Mouse (Mus musculus): ENCODE measurements around the gene Tbc1d15. TPM values are rescaled to one million over a fixed set of nuclear protein-coding genes. Genes with fewer than 3 reads are reported as not detected.

Gene Tbc1d15
- total RNA-seq, 2 experiments from 2014 or later, result 44.4 to 45.1 TPM

DNA sequence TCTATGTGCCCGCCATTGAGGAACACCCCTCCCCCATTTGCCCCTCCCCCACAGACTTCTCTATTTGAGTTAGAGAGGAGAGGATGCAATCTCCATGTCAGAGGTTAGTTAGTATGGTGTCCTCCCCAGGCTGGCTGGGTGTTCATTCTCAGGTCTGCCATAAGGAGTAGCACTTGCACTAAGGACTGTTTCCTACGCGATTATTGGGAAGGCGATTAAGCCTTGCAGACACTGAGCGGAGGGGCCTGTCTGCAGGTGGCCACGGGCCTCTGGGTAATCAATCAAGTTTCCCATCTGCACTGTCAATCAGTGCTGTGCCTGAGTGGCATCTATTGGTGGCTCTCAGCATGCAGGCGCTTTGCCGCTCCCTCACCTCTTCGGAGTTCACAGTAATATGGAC lies 81.9 kb downstream of the Tbc1d15 start:
- DNase-seq (ENCODE audit: low spot score), result no peak

DNA sequence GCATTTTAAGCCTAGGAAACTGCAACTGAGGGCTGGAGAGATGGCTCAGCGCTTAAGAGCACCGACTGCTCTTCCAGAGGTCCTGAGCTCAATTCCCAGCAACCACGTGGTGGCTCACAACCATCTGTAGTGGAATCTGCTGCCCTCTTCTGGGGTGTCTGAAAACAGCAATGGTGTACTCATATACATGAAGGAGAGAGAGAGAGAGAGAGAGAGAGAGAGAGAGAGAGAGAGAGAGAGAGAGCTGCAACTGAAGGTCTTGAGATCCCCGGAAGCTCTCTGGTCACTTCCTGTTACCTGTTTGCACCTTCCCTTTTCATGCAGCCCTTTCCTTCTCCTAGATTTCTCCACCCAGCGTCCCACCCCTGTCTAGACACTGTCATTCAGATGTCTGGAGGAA lies 91.0 kb downstream of the Tbc1d15 start:
- DNase-seq (ENCODE audit: low spot score), result no peak

Other genes starting within 250 kb of the Tbc1d15 start
- under 1 TPM in 1 of 2 experiments, not detected in 1; 0.17 TPM for gene Tph2, start 66.4 kb downstream of the Tbc1d15 start, total RNA-seq (2021)
- gene Rab21, start 64.1 kb upstream of the Tbc1d15 start, total RNA-seq (2021), result 10 to 100 TPM; 56.4 to 62.2 TPM
- gene Tmem19, start 111.0 kb upstream of the Tbc1d15 start, total RNA-seq (2021), result 10 to 100 TPM; 13.7 to 18.3 TPM
- 1 to 10 TPM; 7.0 to 8.8 TPM for gene Thap2, start 133.0 kb upstream of the Tbc1d15 start, total RNA-seq (2021)
- 1 to 10 TPM; 8.0 to 9.3 TPM for gene Zfc3h1, start 133.5 kb upstream of the Tbc1d15 start, total RNA-seq (2021)

All from gastrocnemius, adult 18-20 months (tissue).